Mouse (Mus musculus) midbrain, embryonic 15.5 days (tissue): ENCODE results near the gene S100b. TPM values are rescaled to one million over a fixed set of nuclear protein-coding genes. Genes with fewer than 3 reads are reported as not detected.

Experiments used
- ATAC-seq: fragments of 200-750 bp; cut with Nextera tagmentation; replicated peaks from 2 replicates; pipeline ENCODE4 v1.8.0; 2017; ENCODE audit warnings: moderate TSS enrichment
- H3K27ac ChIP-seq: fragments of 300-500 bp; sonication (generic); 2 replicates; pipeline ENCODE4 v1.5.1; 2015; ENCODE audit warnings: mild to moderate bottlenecking, inconsistent platforms
- H3K27me3 ChIP-seq: fragments of 300-500 bp; sonication (generic); replicated peaks from 2 replicates; pipeline ENCODE4 v1.6.1; 2015; ENCODE audit warnings: inconsistent platforms
- H3K36me3 ChIP-seq: fragments of 300-500 bp; sonication (generic); replicated peaks from 2 replicates; pipeline ENCODE4 v1.6.1; 2015; ENCODE audit warnings: inconsistent platforms
- H3K4me1 ChIP-seq: fragments of 300-500 bp; sonication (generic); 2 replicates; pipeline ENCODE4 v1.6.1; 2015; ENCODE audit warnings: inconsistent platforms
- H3K4me2 ChIP-seq: fragments of 300-500 bp; sonication (generic); 2 replicates; pipeline ENCODE4 v1.6.1; 2015; ENCODE audit warnings: inconsistent platforms, mild to moderate bottlenecking, moderate library complexity
- H3K4me3 ChIP-seq: fragments of 300-500 bp; sonication (generic); 2 replicates; pipeline ENCODE4 v1.5.1; 2015; ENCODE audit warnings: mild to moderate bottlenecking, inconsistent platforms
- H3K9ac ChIP-seq: fragments of 300-500 bp; sonication (generic); 2 replicates; pipeline ENCODE4 v1.6.1; 2015; ENCODE audit warnings: mild to moderate bottlenecking, inconsistent platforms
- H3K9me3 ChIP-seq: fragments of 300-500 bp; sonication (generic); 2 replicates; pipeline ENCODE4 v1.6.1; 2016; ENCODE audit warnings: inconsistent platforms
- WGBS: fragments of 180-500 bp; shearing (Covaris S2); methylation state at CpG from one replicate; pipeline ENCODE4 v1.1.7; 2015; ENCODE audit warnings: mixed read lengths; 5-methylcytosine and 5-hydroxymethylcytosine counted together
- polyA plus RNA-seq: library from polyadenylated mRNA; unstranded; fragments of >200 nt; fragmentation: Nextera tagmentation; extraction: Ambion mirVana; gene quantifications from 2 replicates; pipeline ENCODE4 v1.2.1, GENCODE M21; 2015

The S100b gene
- polyA plus RNA-seq, 1 experiment from 2014 or later, result 1.3 TPM

DNA sequence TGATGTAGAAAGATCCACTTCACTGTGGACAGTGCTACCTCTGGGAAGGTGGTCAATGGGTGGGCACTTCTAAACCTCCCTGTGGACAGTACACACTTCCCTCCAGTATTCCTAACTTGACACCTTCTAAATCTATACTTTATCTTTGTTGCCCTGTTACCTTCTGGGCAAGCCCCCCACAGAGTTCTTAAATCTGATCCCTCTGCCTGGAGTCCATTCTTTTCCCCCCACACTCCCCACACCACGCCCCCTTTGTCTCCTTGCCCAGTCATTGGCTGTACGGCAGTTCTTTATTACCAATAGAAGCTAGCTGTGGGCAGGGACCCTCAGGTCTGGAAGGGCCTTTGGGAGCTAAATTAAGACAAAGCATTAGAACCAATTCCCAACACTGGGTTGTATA is 8.5 kb upstream of the S100b start:
- Histone ChIP-seq H3K4me2 (no peak overlapping the region), H3K9ac (no peak overlapping the region), H3K27me3 (no peaks in the 10 kb centered on the region), H3K9me3 (no peaks in the 10 kb centered on the region), H3K27ac (no peak overlapping the region), H3K4me1 (no peaks in the 10 kb centered on the region), H3K36me3 (no peaks in the 10 kb centered on the region), H3K4me3 (no peak overlapping the region)
- no peak for ATAC-seq
- 70% methylated on average over 2 of the region's 2 CpGs for WGBS

DNA sequence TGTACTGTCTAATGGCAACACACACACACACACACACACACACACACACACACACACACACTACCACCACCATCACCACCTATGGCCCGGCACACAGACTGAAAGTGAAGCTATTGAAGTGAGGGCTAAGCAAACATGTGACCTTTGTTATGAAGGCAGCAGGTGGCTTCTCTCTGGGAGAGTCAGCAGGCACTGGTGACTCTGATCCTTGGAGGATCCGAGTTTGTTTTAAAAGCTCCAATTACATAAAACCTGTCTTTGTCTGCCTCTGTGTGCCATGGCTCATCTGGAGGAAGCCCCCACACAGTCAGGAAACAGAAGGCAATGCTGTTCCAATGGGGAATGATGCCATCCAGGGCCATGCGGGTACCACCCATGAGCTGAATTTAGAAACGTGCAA is 7.1 kb upstream of the S100b start:
- no peaks in the 10 kb centered on the region for H3K4me1 ChIP-seq
- H3K36me3 ChIP-seq, result no peaks in the 10 kb centered on the region
- H3K27me3 ChIP-seq, result no peaks in the 10 kb centered on the region
- H3K9ac ChIP-seq, result no peak overlapping the region
- no peak for ATAC-seq
- no peak overlapping the region for H3K4me3 ChIP-seq
- H3K9me3 ChIP-seq, result no peaks in the 10 kb centered on the region
- H3K27ac ChIP-seq, result no peak overlapping the region
- WGBS, result 59% methylated on average over 4 of the region's 4 CpGs
- H3K4me2 ChIP-seq, result no peak overlapping the region

DNA sequence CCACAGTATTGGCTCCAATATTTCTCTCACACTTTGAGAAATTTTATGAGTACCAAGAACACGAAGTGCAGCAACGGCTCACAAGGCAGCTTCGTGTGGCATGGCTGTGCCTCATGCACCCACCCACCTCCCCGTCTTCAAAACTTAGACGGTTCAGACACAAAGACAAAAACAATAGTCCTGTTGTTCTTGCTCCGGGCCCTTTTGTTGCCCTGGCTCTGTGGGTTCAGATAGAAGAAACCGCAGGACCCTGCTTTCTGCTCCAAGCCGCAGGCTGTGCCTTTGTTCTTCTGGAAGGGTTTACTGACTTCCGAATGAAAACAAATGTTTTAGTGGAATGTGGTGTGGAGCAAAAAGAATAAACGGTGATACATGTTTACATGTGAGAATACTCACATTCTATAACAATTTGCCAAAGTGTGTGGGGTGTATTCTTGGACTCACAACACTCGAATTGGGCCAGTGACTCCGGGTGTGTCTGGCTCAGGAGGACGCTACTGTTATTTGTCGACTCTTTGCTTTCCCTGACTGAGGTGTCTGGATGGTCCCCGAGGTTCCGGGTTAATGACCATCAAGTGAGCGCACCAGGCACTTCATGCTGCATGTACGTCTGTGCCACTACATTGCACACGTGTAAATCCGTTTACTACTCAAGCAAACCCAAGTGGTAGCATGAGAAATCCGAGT is 5.5 kb upstream of the S100b start:
- ATAC-seq, result no peak
- H3K27ac ChIP-seq, result no peak overlapping the region
- no peaks in the 10 kb centered on the region for H3K4me1 ChIP-seq
- no peaks in the 10 kb centered on the region for H3K27me3 ChIP-seq
- no peak overlapping the region for H3K9ac ChIP-seq
- WGBS, result 31% methylated on average over 21 of the region's 21 CpGs
- H3K36me3 ChIP-seq, result no peaks in the 10 kb centered on the region
- H3K4me2 ChIP-seq, result no peak overlapping the region
- H3K9me3 ChIP-seq, result no peaks in the 10 kb centered on the region
- no peak overlapping the region for H3K4me3 ChIP-seq

DNA sequence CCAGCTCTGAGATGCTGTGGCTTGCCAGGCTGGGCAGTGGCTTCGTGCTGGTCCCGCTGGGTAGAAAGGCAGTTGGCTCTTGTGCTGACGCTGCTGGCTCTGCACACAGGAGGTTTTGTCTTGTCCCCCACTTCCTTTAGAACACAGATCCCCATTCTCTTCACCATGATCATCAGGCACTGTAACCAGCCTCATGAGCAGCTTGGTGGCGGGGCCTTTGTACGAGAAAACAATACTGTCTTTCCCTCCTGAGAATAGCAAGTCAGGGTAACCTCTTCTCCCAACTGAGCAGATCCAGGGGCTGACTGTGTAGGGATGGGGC is 5.0 kb upstream of the S100b start:
- 68% methylated on average over 5 of the region's 5 CpGs for WGBS
- H3K27me3 ChIP-seq, result no peaks in the 10 kb centered on the region
- no peak overlapping the region for H3K9ac ChIP-seq
- H3K4me3 ChIP-seq, result no peak overlapping the region
- no peak for ATAC-seq
- H3K9me3 ChIP-seq, result no peaks in the 10 kb centered on the region
- no peak overlapping the region for H3K27ac ChIP-seq
- 0 out of 2 replicates have a peak, but pooled peaks cover 4% of the 10 kb centered on the region for H3K4me1 ChIP-seq
- no peak overlapping the region for H3K4me2 ChIP-seq
- H3K36me3 ChIP-seq, result no peaks in the 10 kb centered on the region

DNA sequence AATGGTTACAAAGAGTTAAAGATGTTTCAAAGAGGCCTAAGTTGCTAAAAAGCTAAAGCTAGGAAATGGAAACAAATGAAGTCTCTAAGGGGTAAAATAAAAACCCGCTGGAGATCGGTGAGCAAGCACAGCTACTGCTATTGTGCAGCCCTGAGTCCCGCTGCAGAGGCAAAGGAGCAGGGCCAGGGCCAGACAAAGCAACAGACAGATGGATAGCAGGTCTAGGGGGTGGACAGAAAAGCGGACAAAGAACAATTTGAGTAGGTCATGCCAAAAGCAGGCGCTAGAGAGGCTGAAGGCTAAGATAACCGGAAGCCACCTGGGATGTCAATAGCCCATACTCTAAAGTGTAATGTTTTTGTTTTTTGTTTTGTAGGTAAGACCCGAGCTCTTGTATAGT is 2.8 kb upstream of the S100b start:
- Histone ChIP-seq H3K9me3 (no peaks in the 10 kb centered on the region), H3K4me3 (no peak overlapping the region), H3K4me1 (0 out of 2 replicates have a peak, but pooled peaks cover 5% of the 10 kb centered on the region), H3K27ac (no peak overlapping the region), H3K4me2 (no peak overlapping the region), H3K9ac (no peak overlapping the region), H3K36me3 (no peaks in the 10 kb centered on the region), H3K27me3 (no peaks in the 10 kb centered on the region)
- no peak for ATAC-seq
- 63% methylated on average over 7 of the region's 7 CpGs for WGBS

DNA sequence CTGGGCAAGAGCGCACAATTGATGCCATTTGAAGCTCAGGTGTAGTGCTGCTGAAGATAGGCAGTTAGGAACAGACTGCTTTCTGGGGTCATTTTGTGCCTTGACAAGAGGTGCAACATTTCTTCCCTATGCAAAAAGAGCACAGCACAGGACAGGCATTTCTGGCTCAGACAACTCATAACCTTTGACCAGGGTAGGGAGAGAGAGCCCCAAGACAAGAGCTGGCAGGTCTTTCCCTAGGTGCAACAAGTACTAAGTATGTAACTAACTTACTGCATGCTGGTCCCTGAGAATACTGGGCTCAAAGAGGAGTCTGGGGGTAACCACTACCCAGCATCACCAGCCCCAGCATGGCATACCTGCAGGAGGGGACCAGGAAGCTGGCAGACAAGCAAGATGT is 574 bp upstream of the S100b start:
- Histone ChIP-seq H3K9me3 (no peaks in the 10 kb centered on the region), H3K4me2 (no peak overlapping the region), H3K4me3 (no peak overlapping the region), H3K4me1 (0 out of 2 replicates have a peak, but pooled peaks cover 5% of the 10 kb centered on the region), H3K27ac (no peak overlapping the region), H3K36me3 (no peaks in the 10 kb centered on the region), H3K9ac (no peak overlapping the region), H3K27me3 (no peaks in the 10 kb centered on the region)
- 100% methylated on average over 1 of the region's 1 CpGs for WGBS
- ATAC-seq, result no peak

DNA sequence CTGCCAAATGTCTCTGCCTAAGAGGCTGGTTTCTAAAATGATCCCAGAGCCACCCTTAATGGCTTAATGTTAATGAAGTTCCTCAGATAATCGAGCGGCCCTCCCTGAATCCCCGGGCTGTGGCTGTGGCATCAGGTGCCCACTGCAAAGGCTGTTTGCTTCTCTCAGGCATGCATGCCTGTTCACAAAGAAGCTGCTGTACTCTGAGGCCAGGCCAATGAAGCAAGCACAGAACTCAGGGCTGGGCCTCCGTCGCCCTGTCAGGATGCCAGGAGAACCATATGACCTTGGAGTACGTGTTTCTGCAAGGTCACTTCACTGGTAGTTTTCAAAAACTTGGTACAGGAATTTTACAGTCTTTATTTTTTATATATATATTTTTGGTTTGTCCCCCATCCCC is 2.0 kb downstream of the S100b start:
- no peaks in the 10 kb centered on the region for H3K27me3 ChIP-seq
- ATAC-seq, result no peak
- no peaks in the 10 kb centered on the region for H3K9me3 ChIP-seq
- H3K9ac ChIP-seq, result no peak overlapping the region
- H3K27ac ChIP-seq, result no peak overlapping the region
- no peak overlapping the region for H3K4me2 ChIP-seq
- peaks cover 10% of the 10 kb centered on the region; the same call in 1 of the 2 replicates for H3K4me1 ChIP-seq
- no peaks in the 10 kb centered on the region for H3K36me3 ChIP-seq
- WGBS, result 66% methylated on average over 6 of the region's 6 CpGs
- H3K4me3 ChIP-seq, result no peak overlapping the region

DNA sequence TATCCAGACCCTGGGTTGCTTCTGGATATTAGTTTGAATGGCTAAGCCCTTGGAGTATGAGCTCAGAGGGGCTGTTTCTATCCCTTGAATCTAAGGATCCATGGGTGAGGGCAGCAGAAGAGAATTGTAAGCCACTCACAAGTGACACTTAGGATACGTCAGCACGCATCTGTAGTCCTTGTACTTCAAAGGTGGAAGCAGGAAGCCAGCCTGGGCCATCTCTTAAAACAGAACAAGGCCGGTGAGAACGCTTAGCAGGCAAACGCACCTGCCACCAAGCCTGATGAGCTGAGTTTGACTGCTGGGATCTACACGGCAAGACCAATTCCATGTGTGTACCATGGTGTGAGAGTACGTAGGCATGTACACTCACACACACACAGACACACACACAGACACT is 3.6 kb downstream of the S100b start:
- Histone ChIP-seq H3K4me3 (no peak overlapping the region), H3K9ac (no peak overlapping the region), H3K27ac (no peak overlapping the region), H3K27me3 (no peaks in the 10 kb centered on the region), H3K36me3 (no peaks in the 10 kb centered on the region), H3K4me2 (no peak overlapping the region), H3K9me3 (no peaks in the 10 kb centered on the region), H3K4me1 (peaks cover 12% of the 10 kb centered on the region)
- no peak for ATAC-seq
- WGBS, result 92% methylated on average over 7 of the region's 7 CpGs

DNA sequence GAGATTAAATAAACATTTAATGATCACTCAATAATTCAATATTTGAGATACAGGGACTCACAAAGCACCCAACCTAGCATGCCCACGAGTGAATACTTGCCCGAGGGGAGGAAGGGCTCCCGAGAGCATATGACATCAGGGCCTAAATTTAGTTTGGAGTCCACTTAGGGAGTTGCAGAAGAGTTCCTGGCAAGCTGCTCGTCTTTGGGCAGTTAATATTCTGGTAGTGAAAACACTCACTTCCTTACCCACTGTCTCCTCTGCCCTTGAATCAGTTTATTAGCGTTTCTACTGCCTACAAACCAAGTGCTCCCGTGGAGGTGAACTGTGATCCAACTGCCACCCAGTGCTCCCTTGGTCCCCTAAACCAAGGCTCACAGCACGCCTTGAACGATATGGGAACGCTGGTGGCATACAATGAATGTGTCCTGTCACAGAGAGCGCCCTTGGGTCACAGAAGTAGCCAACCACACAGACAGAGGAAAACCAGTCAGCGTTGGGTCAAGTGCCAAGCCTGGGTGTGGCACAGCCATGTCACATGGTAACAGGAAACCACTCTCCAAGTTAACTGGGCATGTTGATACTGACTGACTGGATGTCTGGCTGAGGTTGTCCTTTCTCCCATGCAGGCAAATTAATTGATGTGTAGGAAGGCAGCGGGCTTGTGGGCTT is 4.2 kb downstream of the S100b start:
- no peak overlapping the region for H3K4me2 ChIP-seq
- H3K4me3 ChIP-seq, result no peak overlapping the region
- no peak overlapping the region for H3K9ac ChIP-seq
- H3K9me3 ChIP-seq, result no peaks in the 10 kb centered on the region
- 90% methylated on average over 12 of the region's 12 CpGs for WGBS
- H3K36me3 ChIP-seq, result no peaks in the 10 kb centered on the region
- peaks cover 12% of the 10 kb centered on the region for H3K4me1 ChIP-seq
- H3K27me3 ChIP-seq, result no peaks in the 10 kb centered on the region
- ATAC-seq, result no peak
- H3K27ac ChIP-seq, result no peak overlapping the region

DNA sequence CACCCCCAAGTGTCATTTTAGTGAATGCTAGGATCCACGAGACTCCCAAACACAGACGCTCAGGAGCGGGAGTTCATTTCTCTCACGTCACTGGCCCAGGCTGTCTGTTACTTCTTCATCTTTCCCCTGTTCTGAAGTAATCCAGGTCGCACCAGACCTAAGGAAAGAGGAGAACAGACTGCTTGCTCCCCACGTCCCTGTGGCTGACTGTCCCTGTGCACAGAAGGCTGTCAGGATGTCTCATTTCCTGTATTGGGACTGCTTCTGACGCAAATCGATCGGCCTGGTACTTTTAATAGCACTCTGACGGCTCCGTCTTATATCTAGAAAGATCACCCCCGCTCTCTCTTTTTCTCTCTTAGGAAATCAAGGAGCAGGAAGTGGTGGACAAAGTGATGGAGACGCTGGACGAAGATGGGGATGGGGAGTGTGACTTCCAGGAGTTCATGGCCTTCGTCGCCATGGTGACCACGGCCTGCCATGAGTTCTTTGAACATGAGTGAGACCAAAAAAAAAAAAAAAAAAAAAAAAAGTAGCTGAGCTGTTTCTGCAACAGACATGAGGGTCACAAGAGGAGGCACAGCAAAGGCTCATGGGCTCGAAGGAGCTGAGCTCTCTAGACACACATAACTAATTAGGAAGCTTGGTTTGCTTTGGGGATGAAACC is 6.0 kb downstream of the S100b start:
- Histone ChIP-seq H3K9ac (no peak overlapping the region), H3K9me3 (no peaks in the 10 kb centered on the region), H3K4me3 (no peak overlapping the region), H3K4me2 (no peak overlapping the region), H3K27ac (no peak overlapping the region), H3K4me1 (peaks cover 7% of the 10 kb centered on the region), H3K27me3 (no peaks in the 10 kb centered on the region), H3K36me3 (no peaks in the 10 kb centered on the region)
- WGBS, result 71% methylated on average over 18 of the region's 18 CpGs
- ATAC-seq, result no peak

DNA sequence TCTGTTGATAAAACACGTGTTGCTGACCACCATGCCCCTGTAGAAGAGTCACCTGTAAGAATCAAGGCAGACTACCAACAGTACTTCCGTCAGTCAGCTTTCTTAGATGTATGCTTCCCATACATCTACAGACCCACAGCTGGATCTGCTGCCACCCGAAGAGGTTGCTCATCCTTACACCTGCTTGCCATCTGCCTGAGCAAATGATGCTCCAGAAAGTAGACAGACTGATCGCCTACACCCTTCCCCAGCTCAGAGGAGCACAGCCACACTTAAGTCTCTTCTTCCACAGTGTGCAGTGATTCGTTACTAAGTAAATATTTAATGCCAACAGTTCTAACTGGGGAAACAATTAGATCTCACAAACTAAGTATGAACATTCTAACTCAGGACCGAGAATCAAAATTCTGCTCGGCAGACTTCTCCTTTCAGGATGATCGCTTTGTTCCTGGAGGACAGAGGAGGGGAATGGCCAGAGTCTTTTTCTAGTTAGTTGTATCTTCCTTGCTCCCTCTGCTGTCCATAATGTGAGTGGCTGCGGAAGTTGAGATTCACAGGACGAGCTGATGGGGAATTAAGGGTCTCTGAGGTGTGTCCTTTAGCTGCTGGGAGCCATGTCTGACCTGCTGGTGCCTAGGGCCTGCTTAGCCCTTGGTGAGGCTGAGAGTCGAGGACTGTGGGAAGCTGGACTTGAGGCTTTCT is 6.9 kb downstream of the S100b start:
- ATAC-seq, result peak; percentile 34; the same call in 1 of the 2 replicates

DNA sequence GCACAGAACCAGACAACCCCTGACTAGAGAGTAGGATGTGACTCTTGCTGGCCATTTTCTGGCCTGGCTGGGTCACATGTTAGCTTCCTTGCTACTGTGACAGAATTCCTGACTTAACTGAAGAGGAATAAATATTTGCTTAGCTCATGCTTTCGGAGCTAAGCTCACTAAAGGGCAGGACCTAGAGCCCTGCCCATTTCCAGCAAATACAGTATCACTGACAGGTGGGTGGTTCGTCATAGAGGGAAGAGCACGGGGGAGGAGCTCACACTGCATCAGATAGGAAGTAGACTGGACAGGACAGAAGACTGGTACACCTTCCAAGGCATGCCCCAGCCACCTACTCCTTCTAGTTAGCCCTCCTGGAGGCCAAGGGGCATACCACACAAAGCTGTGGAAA is 7.8 kb downstream of the S100b start:
- peaks cover 7% of the 10 kb centered on the region; the same call in 1 of the 2 replicates for H3K36me3 ChIP-seq
- H3K9me3 ChIP-seq, result no peaks in the 10 kb centered on the region
- no peak for ATAC-seq
- H3K4me2 ChIP-seq, result no peak overlapping the region
- no peak overlapping the region for H3K9ac ChIP-seq
- H3K4me3 ChIP-seq, result no peak overlapping the region
- H3K27ac ChIP-seq, result no peak overlapping the region
- 85% methylated on average over 3 of the region's 3 CpGs for WGBS
- no peaks in the 10 kb centered on the region for H3K27me3 ChIP-seq
- H3K4me1 ChIP-seq, result peaks cover 7% of the 10 kb centered on the region

More for the DNA sequence above, 6.9 kb downstream of the S100b start:
- H3K9ac ChIP-seq, result no peak overlapping the region
- H3K36me3 ChIP-seq, result peaks cover 3% of the 10 kb centered on the region; the same call in 1 of the 2 replicates
- H3K4me3 ChIP-seq, result no peak overlapping the region
- H3K27ac ChIP-seq, result no peak overlapping the region
- peaks cover 7% of the 10 kb centered on the region for H3K4me1 ChIP-seq
- H3K27me3 ChIP-seq, result no peaks in the 10 kb centered on the region
- WGBS, result 55% methylated on average over 11 of the region's 11 CpGs
- no peak overlapping the region for H3K4me2 ChIP-seq
- H3K9me3 ChIP-seq, result no peaks in the 10 kb centered on the region
